Mouse (Mus musculus) spleen, adult 18-20 months (tissue): ENCODE measurements at regions not wholly inside any gene's neighbourhood (a gene's known extent, or its start where the extent isn't known, plus 50 kb on each side); places are given as distances from the start of the nearest gene placed in this dataset.

Source experiments
- DNase-seq, 2 experiments: peaks; one replicate each; pipeline ENCODE4 v3.0.0; 2022; ENCODE audit warnings: mixed read lengths in 2 of 2

GRCm38 (mm10) chr10:119052441-119053041 lies 182.5 kb upstream of the Dyrk2 start:
- no peak for DNase-seq

DNA sequence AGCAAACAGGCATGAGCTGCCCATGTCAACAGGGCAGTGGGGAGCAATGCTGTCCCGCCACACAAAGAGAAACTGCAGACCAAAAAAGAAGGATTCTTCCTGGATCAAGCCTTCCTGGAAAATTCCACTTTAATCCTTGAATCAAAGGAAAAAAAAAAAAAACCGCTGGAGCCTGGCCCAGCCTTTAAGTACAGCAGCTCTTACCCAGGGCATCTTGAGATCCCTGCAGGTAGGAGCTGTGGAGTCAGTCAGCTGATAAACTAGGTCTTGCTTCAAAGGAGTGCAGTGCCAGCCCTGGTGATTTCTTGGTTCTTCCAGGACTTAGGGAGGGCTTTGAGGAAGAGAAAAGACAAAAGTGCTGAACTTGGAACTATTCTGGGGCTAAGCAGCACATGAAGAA lies 181.6 kb upstream of the Dyrk2 start:
- no peak for DNase-seq

GRCm38 (mm10) chr10:119050017-119050685 lies 180.1 kb upstream of the Dyrk2 start:
- peak in 1 of 2 experiments; percentile 14 for DNase-seq

DNA sequence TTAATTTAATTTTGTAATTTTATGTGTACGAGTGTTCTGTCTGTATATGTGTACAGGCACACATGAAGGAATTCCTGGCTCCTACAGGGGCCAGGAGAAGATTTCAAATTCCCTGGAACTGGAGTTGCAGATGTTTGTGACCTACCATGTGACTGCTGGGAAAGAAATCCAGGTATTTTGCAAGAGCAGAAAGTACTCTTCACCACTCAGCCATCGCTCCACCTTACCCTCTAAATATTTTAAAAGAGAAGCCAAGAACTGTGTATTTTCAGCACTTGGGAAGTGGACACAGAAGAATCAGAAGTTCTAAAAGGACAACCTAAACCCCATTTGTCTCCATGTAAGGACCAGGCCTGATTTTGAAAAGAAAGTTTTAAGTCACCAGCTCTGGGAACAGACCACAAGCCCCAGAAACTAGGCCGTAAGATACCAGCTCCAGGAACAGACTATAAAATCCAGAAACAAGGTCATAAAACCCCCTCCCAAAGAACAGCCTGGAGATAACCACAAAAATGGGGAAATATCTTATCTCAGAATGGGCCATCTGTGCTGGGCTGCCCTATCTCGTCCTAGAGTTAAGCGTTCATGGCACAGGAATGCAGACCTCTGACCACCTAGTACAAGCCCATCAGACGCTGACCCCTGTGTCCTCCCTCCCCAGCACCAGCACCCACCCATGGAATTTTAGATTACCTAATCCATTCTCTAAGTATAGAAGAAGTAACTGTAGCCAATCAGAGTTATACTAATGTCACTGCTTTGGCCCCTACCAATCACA lies 178.8 kb upstream of the Dyrk2 start:
- DNase-seq: no peak

DNA sequence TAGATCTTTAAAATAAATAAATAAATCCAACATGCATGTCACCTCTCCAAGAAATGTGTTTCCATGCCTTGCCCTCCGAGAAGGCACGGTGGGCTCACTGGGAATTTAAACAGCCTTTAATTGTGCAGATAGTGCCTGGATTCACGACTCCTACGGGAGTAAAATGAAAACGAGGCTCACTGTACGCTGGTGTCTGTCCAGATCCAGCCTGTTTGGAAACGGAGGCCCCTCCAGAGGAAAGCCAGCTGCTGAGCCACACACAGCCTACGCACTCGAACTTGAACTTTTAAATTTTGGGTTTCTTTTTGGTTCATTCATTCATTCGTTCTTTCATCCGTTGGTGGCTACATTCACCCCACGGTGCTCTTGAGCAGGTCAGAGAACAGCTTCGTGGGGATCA lies 175.1 kb upstream of the Dyrk2 start:
- no peak for DNase-seq

GRCm38 (mm10) chr10:119043069-119043468 lies 173.1 kb upstream of the Dyrk2 start:
- DNase-seq: no peak

- DNase-seq: no peak
Measured at GRCm38 (mm10) chr10:119040205-119040604, 170.2 kb upstream of the Dyrk2 start.

DNA sequence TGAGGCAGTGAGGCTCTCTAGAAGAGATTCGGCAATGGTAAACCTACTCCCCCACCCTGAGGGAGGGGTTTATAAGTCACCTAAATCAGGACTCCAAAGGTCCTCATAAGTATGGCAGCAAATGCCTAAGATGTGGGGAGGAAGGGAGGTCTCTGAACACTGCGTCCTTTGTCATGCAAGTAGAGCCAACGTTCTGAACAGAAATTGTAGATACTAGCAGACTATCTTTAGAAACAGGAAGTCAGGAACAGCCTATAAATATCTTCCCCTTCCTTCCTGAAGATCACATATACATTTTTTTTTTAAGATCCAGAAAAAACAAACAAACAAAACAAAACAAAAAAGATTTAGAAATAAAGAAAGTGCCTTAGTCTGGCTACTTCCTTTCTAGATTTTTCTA lies 169.7 kb upstream of the Dyrk2 start:
- DNase-seq: no peak

DNA sequence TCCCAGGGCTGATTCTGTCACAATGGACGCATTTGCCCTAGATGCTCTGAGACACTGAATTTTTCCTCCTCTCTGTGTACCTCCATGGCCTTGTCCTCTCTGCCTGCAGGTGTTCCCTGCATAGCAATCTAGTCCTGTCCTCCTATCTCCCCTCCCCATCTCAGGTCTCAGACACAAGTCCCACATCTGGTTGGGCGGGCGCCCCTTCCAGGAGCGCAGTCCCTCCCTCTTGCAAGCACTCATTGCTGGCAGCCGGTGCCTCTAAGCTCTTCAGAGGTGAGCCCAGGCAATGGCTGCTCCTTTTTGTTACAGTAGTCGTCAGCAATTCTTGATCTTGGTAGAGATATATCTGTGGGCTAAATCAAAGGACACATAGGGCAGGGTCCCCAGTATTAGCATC lies 169.0 kb upstream of the Dyrk2 start:
- no peak for DNase-seq

- no peak for DNase-seq
Measured at GRCm38 (mm10) chr10:119037781-119038180, 167.8 kb upstream of the Dyrk2 start.

DNA sequence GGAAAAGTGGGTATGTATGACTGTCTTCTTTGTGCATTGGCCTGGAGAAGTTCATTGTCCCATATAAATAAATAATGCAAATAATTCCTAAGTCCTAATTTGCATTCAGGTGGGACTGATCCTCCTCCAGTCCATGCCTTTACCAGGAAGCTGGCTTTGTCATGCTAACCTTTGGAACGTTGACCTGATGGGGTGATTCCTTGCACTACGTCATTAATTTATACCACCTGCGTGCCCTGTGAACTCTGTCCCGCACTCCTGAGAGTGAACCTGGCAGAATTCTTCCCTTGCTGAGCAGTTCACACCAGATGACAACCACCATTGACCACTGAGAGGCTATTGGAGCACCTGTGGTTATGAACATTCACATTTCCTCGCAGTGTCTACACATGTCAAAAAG lies 165.9 kb upstream of the Dyrk2 start:
- DNase-seq: no peak

GRCm38 (mm10) chr10:119034396-119034795 lies 164.4 kb upstream of the Dyrk2 start:
- DNase-seq: no peak

DNA sequence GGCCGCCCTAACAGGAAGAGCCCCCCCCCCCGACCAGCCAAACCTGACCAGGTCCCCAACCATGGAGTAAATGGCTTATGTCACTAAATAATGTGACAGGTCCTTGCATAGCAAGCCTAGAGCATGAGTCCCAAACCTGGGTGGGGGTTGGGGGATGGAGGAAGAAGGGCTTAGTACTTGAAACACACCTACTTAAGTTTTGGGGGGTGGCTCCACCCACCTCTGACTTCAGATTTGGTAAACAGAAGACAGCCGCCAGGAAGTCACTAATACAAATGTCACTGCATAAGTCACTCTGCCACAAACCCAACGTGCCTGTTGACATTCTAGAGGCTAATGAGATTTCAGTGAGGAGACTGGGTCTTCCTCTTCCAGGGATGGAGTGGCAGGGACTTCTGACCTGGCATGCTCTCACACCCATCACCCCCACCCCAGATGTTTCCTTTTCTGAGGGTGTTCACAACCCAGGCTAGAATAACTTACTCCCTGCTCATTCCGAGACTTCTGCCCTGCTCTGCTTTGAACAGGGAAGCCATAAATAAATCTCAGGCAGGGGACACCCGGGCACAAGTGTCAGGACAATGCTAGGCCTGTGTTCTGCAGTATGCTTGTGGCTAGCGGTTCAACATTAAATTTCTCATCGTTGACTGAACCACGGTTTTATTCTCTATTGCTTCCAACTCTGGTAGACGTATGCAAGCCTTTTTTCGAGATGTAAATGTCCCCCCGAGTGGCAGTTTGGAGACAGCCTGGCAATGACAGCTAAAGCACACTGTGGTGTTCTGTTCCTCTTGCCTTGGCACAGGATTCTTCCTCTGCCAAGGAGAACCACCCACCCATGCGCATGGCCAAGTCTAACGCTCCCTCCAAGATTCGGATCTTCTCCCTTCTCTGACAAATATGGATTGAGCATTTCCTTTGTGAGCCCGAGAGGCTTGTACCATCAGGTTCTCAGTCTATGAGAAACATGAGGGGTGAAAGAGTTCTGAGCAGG lies 161.6 kb upstream of the Dyrk2 start:
- no peak for DNase-seq

DNA sequence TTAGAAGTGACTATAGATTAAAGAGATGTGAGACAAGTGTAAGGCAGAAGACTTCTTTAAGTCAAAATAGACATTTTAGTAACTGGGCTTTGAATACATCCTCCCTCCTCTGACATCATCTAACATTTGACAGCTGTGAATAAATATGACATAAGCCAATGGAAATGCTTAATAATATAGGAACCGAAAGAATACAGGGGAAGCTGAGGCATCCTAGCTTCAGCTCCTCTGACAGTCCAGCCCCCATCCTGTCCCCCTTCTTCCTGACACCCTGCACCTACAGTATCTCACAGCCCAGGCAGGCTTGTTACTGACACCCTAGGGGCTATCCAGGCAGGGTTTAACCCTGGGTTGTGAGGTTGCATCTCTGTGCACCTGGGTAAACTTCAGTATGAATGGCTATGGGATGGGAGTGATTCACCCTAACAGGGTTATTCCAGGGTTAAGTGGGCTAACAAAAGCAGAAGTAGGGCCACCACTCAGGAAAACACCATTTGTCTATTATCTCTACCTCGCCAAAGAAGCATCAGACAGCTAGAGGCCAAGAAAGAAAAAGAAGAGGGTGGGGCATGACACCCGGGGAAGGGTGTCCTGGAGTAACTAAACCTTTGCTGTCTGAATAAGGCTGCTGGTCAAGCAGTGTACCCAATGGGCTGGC lies 158.6 kb upstream of the Dyrk2 start:
- no peak for DNase-seq

DNA sequence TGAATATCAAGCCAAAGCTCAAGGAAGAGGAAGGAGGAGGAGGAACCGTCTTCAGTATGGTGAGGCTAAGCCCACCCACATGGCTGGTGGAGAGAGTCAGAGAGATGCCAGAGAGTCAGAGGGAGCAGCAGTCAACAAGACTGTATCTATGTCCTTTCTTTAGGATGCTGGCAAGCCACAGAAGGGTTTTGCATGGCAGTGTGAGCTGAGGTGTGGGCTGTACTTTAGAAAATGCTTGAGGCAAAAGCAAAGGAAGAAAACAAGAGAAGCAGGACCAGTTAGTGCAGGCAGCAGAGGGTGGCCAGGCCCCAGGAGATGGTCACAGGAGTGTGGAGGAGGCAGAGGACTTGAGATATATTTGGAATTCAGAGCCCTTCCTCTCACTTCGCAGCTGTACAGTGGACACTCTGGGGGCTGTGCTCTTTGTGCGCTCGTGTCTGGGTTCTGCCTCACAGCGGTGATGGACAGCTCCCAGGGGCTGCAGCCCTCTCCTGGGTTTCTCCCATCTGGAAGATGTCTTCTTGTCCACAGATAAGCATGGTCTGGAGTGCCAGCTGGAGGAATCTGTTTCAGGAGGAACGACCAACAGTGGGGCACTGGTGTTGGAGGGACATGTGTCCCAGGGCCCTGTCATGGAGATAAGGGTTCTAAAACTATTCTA lies 157.4 kb upstream of the Dyrk2 start:
- DNase-seq: no peak

- DNase-seq: no peak
Measured at GRCm38 (mm10) chr10:119026291-119026690, 156.3 kb upstream of the Dyrk2 start.

GRCm38 (mm10) chr10:119024425-119024824 lies 154.4 kb upstream of the Dyrk2 start:
- DNase-seq: no peak

DNA sequence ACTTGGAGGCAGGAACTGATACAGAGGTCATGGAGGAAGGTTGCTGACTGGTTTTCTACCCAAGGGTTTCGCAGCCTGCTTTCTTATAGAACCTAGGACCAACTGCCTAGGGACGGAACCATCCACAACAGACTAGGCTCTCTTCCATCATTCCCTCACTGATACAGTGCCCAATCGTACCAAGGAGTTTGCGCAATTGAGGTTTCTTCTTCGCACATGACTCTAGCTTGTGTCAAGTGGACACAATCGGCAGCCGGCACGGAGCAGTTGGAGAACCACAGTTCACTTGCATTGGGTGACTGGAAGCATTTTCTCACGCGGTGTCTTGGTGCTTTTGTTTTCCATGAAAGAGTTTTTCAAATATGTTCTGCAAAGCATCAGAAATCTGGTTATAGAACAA lies 149.1 kb upstream of the Dyrk2 start:
- DNase-seq: no peak

DNA sequence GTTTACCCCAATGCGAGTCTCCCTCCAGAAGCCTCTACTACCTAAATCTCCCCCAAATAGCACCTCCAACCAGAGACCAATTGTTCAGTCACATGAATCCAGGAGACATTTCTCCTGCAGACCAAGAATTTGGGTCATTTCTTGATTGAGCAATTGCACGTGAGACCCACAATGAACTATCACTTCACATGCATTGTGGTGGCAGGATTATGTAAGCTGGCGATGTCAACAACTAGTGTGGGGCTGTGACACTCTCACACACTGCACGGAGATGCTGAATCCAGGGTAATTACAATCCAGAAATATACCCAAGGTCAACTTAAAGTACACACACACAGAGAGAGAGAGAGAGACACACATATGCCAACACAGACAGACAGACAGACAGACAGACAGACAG lies 148.5 kb upstream of the Dyrk2 start:
- no peak for DNase-seq

DNA sequence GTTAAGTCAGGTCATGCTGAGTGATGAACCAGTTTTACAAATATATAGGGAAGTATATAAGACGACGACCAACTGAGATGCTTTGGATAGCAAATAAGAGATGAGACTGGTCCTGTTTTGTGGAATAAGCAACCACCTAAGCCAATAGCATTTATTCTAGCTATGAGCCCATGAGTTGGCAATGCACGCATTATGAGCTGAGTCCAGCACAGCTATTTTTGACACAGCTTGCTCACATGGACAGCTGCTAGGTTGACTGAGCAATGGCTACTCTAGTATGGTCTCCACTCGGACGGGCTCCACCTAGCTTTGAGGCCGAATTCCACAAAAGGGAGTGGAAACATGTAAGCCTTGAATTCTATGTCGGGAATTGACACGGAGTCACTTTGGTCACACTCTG lies 146.1 kb upstream of the Dyrk2 start:
- DNase-seq: no peak

DNA sequence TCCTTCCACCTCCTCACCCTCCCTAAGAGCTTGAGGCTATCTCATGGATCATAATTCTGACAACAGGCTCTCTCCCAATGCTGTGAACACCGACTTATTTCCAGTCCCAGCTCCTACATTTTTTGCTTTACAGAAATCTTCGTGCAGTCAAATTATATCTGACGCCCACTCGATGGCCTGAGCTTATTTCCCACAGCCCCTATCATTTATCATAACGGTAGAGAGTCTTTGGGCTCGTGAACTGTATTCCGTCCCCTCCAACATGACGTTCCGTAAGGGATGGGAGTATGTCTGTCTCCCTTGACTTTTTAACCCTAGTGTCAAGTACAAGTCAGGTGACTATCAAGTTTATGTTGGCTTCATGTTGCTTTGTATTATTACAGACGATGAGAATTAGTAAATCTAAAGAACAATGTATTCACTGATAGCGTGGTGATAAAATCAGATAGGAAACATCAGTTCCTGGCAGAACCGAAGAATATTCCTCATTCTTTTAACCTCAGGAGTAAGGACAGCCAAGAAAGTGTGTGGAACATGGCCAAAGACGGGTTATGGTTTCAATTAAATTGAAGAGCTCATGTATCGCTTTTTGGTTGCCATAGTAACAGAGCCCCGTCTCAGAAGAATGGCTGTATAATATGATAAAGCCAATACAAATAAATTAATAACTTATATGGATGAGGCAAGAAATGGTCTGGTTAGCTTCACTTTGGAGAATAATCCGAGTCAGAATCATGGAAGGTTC lies 145.5 kb upstream of the Dyrk2 start:
- DNase-seq: no peak
